Mouse (Mus musculus) neural tube, embryonic 13.5 days (tissue): Measurements from ENCODE around the gene Abhd17a. TPM values are rescaled to one million over a fixed set of nuclear protein-coding genes. Genes with fewer than 3 reads are reported as not detected.

Experiments
- ATAC-seq: fragments of 200-750 bp; cut with Nextera tagmentation; 2 replicates; pipeline ENCODE4 v1.8.0; 2017; ENCODE audit warnings: low read depth, mild to moderate bottlenecking, moderate TSS enrichment, moderate library complexity
- H3K27ac ChIP-seq: fragments of 300-500 bp; sonication (generic); replicated peaks from 2 replicates; pipeline ENCODE4 v1.5.1; 2015; ENCODE audit warnings: moderate library complexity, mild to moderate bottlenecking, inconsistent platforms
- H3K27me3 ChIP-seq: fragments of 300-500 bp; sonication (generic); 2 replicates; pipeline ENCODE4 v1.6.1; 2015; ENCODE audit warnings: mild to moderate bottlenecking, inconsistent platforms
- H3K36me3 ChIP-seq: fragments of 300-500 bp; sonication (generic); 2 replicates; pipeline ENCODE4 v1.6.1; 2015; ENCODE audit warnings: mild to moderate bottlenecking, inconsistent platforms
- H3K4me1 ChIP-seq: fragments of 300-500 bp; sonication (generic); replicated peaks from 2 replicates; pipeline ENCODE4 v1.6.1; 2015; ENCODE audit warnings: inconsistent platforms
- H3K4me2 ChIP-seq: fragments of 300-500 bp; sonication (generic); 2 replicates; pipeline ENCODE4 v1.6.1; 2015; ENCODE audit warnings: inconsistent platforms, mild to moderate bottlenecking, moderate library complexity
- H3K4me3 ChIP-seq: fragments of 300-500 bp; sonication (generic); 2 replicates; pipeline ENCODE4 v1.5.1; 2015; ENCODE audit warnings: mild to moderate bottlenecking, inconsistent platforms
- H3K9ac ChIP-seq: fragments of 300-500 bp; sonication (generic); 2 replicates; pipeline ENCODE4 v1.6.1; 2015; ENCODE audit warnings: moderate library complexity, mild to moderate bottlenecking, inconsistent platforms
- H3K9me3 ChIP-seq: fragments of 300-500 bp; sonication (generic); 2 replicates; pipeline ENCODE4 v1.6.1; 2016; ENCODE audit warnings: inconsistent platforms
- WGBS: fragments of 180-500 bp; shearing (Covaris S2); methylation state at CpG from one replicate; pipeline ENCODE4 v1.1.7; 2015; 5-methylcytosine and 5-hydroxymethylcytosine counted together
- polyA plus RNA-seq: library from polyadenylated mRNA; unstranded; fragments of >200 nt; fragmentation: Nextera tagmentation; extraction: Ambion mirVana; gene quantifications from 2 replicates; pipeline ENCODE4 v1.2.1, GENCODE M21; 2015

Abhd17a gene
- polyA plus RNA-seq, 1 experiment from 2014 or later = 123 TPM

DNA sequence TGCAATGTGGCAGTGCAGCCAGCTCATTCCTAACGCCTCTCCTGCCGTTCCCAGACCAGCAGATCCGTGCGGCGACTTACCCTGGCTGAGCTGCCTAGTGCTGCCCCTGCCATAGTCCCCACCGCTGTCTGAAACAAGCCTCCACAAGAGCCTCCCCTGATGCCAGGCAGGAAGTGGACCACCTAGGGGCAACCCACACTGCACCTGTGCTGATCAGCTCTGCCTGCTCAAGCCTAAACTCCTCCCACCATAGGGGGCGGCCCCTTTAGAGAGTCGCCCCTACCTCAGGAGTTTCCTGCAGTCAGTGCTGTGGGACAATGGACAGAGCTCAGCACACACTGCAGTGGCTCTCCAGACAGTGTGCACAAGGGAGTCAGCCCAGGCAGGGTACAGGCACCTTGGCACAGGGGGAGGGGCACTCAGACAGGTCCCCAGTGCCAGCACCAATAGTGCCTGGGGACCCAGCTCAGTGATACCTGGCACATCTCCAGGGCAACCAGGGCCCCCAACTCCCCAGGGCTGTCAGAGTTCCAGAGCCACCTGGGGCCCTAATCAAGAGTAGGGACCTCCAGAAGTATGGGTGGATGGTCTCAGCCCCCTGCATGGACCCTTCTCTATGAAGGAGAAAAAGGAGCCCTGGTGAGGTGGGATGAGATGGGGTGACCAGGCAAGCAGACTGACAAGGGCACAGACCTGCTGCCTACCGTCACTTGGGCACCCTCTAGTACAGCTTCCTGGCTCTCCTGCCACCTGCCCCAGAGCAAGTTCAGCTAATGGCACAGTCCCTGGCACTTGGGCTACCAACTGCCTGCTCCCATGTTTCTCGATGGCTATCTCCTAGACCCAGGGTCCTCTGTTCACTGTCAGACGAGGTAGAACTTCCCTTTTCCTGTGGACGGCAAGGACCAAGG, 5.2 kb downstream of the Abhd17a start:
- Histone ChIP-seq H3K4me1 (peaks cover 45% of the 10 kb centered on the region), H3K27ac (no peak overlapping the region), H3K9ac (0 out of 2 replicates have a peak overlapping the region, but pooled peaks have one; percentile 17), H3K4me3 (no peak overlapping the region), H3K4me2 (peak overlapping the region; percentile 11), H3K27me3 (no peaks in the 10 kb centered on the region), H3K36me3 (peaks cover 47% of the 10 kb centered on the region), H3K9me3 (no peaks in the 10 kb centered on the region)
- no peak for ATAC-seq
- WGBS = 77% methylated on average over 12 of the region's 12 CpGs

DNA sequence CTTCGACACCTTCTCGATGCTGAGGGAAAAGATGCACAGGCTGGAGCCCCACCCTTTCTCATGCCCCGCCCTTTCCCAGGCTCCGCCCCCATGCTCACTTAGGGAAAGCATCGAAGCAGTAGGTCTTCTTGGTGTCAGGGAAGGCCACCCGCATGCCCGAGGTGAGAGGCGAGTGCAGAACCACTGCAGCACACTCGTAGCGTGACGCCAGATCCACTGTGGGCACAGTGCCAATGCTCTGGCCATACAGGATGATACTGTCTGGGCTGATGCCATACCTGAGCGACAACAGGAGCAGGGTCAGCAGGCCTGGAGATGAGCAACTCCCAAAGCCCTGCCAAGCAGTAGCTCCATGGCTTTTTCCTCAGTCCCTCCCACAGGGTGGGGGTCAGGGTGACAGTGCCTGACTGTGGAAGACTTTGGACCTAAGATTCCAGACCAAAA, 6.1 kb downstream of the Abhd17a start:
- no peak overlapping the region for H3K9ac ChIP-seq
- no peaks in the 10 kb centered on the region for H3K9me3 ChIP-seq
- no peak overlapping the region for H3K4me3 ChIP-seq
- 62% methylated on average over 12 of the region's 12 CpGs for WGBS
- no peaks in the 10 kb centered on the region for H3K27me3 ChIP-seq
- H3K27ac ChIP-seq = no peak overlapping the region
- no peak overlapping the region for H3K4me2 ChIP-seq
- peaks cover 47% of the 10 kb centered on the region for H3K36me3 ChIP-seq
- ATAC-seq = no peak
- H3K4me1 ChIP-seq = peaks cover 40% of the 10 kb centered on the region

DNA sequence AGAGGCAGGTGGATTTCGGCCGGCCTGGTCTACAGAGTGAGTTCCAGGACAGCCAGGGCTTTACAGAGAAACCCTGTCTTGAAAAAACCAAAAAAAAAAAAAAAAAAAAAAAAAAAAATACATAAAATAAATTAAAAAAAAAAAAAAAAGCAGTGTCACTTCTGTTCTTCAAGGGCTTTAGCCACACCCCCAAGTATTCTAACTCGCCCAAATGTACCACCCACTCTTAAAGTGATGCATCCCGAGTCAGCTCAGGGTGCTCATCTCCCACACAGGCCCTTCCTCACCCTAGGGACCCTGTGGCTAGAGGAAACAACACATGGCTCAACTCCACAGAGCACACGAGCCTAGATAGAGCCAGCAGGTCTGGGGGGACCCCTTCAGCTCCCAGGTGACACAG, 7.1 kb downstream of the Abhd17a start:
- Histone ChIP-seq H3K4me3 (no peak overlapping the region), H3K27me3 (no peaks in the 10 kb centered on the region), H3K4me2 (no peak overlapping the region), H3K9ac (no peak overlapping the region), H3K9me3 (no peaks in the 10 kb centered on the region), H3K4me1 (peaks cover 40% of the 10 kb centered on the region), H3K27ac (no peak overlapping the region), H3K36me3 (peaks cover 47% of the 10 kb centered on the region)
- 77% methylated on average over 5 of the region's 5 CpGs for WGBS
- ATAC-seq = no peak

DNA sequence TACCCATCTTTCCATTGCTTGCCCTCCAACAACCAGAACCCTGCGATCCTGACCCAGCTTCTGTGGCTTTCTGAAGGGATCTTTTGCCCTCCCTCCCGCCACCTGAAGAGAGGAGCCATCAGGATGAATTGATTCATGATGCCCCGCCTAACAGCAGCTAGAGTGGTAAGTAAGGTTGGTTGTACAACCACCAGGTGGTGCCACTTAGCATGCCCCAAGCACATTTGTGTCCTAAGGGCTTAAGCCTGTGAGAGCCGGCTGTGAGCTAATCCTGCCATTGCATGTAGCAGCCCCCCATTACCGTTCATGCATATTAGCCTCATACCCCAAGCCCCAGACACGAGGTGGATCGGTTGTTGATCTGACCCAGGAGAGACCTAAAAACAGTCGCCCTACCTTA, 11.2 kb downstream of the Abhd17a start:
- H3K9ac ChIP-seq = 0 out of 2 replicates have a peak overlapping the region, but pooled peaks have one; percentile 89
- ATAC-seq = no peak
- H3K4me3 ChIP-seq = peak overlapping the region; percentile 63
- H3K4me1 ChIP-seq = peaks cover 43% of the 10 kb centered on the region
- peak overlapping the region; percentile 87 for H3K27ac ChIP-seq
- WGBS = 7% methylated on average over 8 of the region's 8 CpGs
- peak overlapping the region; percentile 91 for H3K4me2 ChIP-seq
- no peaks in the 10 kb centered on the region for H3K27me3 ChIP-seq
- peaks cover 19% of the 10 kb centered on the region for H3K36me3 ChIP-seq
- H3K9me3 ChIP-seq = no peaks in the 10 kb centered on the region

DNA sequence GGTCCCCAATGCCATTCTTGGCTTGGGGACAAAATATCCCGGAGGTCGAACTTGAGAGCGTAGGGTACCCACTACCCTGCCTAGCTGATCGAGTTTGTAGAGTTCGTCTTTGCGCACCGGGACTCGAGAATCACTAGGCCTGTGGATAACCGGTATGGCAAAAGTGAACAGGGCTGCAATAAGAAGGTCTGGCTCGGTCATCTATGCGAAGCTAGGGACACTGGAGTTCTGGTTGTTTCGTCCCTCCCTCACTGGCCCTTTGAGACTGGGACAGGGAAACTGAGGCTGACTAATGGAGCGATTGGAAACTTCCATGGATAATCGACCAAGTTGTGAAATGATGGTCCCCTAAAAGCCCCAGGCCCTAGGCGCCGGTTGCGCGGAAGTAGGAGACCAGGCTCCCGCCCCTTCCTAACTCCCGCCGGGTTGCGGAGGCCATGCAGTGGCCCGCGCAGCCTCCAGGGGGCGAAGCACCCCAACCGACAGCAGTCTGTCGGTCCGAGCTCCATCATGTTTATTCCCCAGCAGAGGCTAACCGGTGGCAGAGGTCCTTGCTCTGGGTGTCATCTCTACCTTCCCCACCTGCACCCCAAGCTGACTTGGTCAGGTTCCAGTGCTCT, 11.9 kb downstream of the Abhd17a start:
- peak; percentile 11; the same call in 1 of the 2 replicates for ATAC-seq
- no peaks in the 10 kb centered on the region for H3K27me3 ChIP-seq
- peaks cover 12% of the 10 kb centered on the region for H3K36me3 ChIP-seq
- H3K9me3 ChIP-seq = no peaks in the 10 kb centered on the region
- H3K9ac ChIP-seq = peak overlapping the region; percentile 89
- peak overlapping the region; percentile 91 for H3K4me2 ChIP-seq
- 0% methylated on average over 29 of the region's 29 CpGs for WGBS
- peaks cover 50% of the 10 kb centered on the region for H3K4me1 ChIP-seq
- peak overlapping the region; percentile 87 for H3K27ac ChIP-seq
- H3K4me3 ChIP-seq = peak overlapping the region; percentile 63

DNA sequence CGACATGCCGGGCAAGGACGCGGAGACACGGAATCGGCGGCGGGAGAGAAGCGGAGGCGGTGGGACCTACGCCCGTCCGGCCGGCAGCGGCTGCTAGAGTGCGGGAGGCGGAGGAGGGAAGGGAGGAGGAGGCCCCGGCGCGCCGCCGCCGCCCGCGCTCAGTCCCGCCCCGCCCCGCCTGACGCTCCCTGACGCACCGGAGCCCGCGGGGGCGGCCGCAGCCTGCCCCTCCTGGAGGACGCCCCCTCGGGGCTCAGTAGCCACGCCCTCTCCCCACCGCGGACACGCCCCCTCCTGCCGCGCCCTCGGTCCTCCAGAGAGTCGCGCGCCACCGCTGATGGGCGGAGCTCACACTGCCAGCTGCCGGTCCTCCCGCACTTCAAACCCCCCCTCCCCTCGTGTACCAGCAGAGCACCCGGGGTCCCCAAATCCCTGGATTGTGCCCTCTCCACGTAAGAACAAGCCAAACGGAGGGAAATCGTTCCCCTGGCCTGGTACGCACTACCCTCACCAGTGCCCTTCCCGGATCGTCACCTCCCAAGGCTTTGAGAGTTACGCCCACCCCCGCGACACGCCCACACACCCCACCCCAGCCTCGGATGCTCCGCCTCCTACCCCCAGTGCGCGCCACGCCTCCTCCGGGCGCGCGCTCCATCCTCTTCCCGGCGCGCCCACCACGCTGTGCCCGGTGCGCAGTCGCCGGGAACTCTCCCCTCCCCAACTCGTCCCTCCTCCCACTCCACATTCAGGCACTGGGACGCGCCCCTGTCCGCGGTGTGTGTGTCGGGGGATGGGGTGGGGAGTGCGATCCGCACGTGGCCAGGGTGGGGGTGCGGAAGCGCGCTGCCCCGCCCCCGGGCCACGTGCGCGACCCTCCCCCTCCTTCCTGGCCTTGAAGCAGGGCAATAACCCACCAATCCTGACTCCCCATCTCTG, 12.7 kb downstream of the Abhd17a start, which contains the start of gene Klf16:
Klf16 (minus strand) TSS at position 127 of the 936 bp plus-strand sequence.
- peak; percentile 81 for ATAC-seq
- 1% methylated on average over 83 of the region's 97 CpGs for WGBS
- peaks cover 57% of the 10 kb centered on the region for H3K4me1 ChIP-seq

DNA sequence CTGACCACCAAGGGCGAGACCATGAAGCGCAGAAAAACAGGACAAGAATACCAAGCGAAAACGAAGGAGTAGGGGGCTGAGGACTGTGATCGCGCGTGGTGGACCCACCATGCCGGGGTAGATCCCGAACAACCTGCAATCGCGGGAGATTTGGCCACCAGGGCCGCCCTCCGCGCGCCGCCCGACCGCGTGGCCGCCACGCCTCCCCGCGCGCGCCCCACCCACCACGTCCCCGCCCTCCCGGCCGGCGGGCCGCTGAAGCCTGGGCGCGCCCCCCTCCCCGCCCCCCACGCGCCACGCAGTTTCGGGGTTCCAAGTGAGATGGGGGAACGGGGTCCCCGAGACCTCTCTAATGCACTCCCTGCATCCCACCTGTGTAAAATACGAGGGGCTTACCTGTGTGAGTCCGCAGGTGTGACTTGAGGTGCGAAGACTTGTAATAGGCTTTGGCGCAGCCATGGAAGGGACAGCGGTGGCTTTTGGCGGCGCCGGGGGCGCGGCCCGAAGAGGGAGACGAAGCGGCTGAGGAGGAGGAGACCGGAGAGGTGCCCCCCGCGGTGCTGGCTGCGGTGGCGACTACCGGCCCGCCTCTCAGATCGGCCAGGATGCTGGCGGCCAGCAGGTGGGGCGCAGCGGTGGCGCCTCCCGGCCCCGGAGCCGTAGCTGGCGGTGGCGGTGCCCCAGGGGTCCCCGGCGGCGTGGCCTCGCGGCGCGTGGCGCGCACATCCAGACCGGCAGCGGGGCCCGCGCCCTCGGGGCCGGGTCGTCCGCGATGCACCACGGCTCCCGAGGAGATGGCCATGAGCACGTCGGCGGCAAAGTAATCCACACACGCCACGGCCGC, 13.6 kb downstream of the Abhd17a start:
- Histone ChIP-seq H3K4me2 (peak overlapping the region; percentile 91), H3K4me3 (peak overlapping the region; percentile 63), H3K27ac (peak overlapping the region; percentile 87), H3K4me1 (peaks cover 65% of the 10 kb centered on the region), H3K9ac (peak overlapping the region; percentile 89), H3K27me3 (no peaks in the 10 kb centered on the region), H3K9me3 (no peaks in the 10 kb centered on the region), H3K36me3 (peaks cover 6% of the 10 kb centered on the region; the same call in 1 of the 2 replicates)
- ATAC-seq = peak; percentile 6
- 1% methylated on average over 91 of the region's 96 CpGs for WGBS

More for the DNA sequence above, 12.7 kb downstream of the Abhd17a start, which contains the start of gene Klf16:
- peak within 1 kb of the TSS; percentile 63 for H3K4me3 ChIP-seq
- H3K4me2 ChIP-seq = peak within 1 kb of the TSS; percentile 91
- H3K9ac ChIP-seq = peak within 1 kb of the TSS; percentile 89
- no peaks in the 10 kb centered on the region for H3K27me3 ChIP-seq
- H3K27ac ChIP-seq = peak within 1 kb of the TSS; percentile 87
- peaks cover 10% of the 10 kb centered on the region; the same call in 1 of the 2 replicates for H3K36me3 ChIP-seq
- no peaks in the 10 kb centered on the region for H3K9me3 ChIP-seq

DNA sequence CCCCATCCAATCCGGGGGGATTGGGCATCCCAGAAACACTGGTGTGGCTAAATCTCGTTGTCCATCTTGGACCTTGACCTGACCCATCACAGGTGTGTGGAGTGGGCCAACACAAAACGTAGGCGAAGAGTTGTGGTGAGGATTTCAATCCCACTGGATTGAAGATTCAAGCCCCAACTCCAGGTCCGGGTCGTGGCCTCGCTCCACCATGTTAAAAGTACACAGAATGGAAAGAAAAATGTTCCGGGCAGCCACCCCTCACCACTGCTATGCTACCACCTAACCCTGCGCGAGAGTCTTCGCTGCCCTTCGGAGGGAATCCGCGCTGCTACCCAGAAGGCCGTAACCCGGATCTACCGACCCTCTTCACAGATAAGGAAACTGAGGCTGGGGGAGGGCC, 14.2 kb downstream of the Abhd17a start:
- no peaks in the 10 kb centered on the region for H3K36me3 ChIP-seq
- WGBS = 15% methylated on average over 17 of the region's 17 CpGs
- H3K4me3 ChIP-seq = peak overlapping the region; percentile 63
- H3K27me3 ChIP-seq = no peaks in the 10 kb centered on the region
- no peak overlapping the region for H3K27ac ChIP-seq
- no peaks in the 10 kb centered on the region for H3K9me3 ChIP-seq
- ATAC-seq = no peak
- H3K4me2 ChIP-seq = peak overlapping the region; percentile 91
- H3K4me1 ChIP-seq = peaks cover 72% of the 10 kb centered on the region
- peak overlapping the region; percentile 89 for H3K9ac ChIP-seq

DNA sequence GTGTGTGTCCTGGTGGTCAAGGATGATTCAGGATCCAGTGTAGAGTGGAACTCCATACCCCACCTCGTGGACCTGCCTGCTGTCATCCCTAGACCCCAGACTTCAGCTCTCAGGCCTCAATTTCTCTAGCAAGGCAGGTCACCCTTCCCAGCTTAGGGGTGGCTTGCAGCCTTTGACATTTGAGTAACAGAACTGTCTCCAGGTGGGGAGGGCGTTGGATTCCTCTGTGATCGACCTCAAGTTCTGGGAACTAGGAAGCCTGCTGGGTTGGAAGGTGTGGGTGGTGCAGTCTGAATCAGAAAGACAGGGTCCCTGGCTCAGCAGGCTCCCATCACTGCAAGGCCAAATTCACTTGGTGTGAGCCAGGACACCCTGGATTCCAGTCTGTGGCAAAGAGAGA, 15.2 kb downstream of the Abhd17a start:
- H3K9me3 ChIP-seq = no peaks in the 10 kb centered on the region
- peak overlapping the region; percentile 39; the same call in 1 of the 2 replicates for H3K9ac ChIP-seq
- 0 out of 2 replicates have a peak overlapping the region, but pooled peaks have one; percentile 63 for H3K4me3 ChIP-seq
- ATAC-seq = no peak
- peak overlapping the region; percentile 91 for H3K4me2 ChIP-seq
- 79% methylated on average over 3 of the region's 3 CpGs for WGBS
- no peak overlapping the region for H3K27ac ChIP-seq
- H3K4me1 ChIP-seq = peaks cover 82% of the 10 kb centered on the region
- no peaks in the 10 kb centered on the region for H3K27me3 ChIP-seq
- H3K36me3 ChIP-seq = no peaks in the 10 kb centered on the region

DNA sequence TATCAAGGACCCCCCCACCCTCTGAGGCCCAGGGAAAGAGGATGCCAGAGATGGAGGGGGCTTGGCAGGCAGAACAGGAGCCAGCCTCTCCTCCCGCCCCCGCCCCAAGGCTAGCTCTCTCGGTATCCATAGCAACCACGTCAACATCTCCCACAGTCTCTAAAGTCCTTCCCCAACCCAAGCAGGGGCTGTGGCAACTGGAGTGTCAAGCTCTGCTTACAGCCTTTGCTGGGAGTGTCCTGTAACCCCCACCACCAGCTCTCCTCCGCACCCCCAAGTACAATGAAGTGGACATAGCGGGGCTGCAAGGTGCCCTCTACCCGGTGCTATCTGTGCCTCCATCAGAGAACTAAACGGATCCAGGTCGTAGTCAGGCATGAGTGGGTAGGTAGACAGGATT, 16.2 kb downstream of the Abhd17a start:
- no peak for ATAC-seq
- H3K27ac ChIP-seq = no peak overlapping the region

More for the DNA sequence above, 16.2 kb downstream of the Abhd17a start:
- peak overlapping the region; percentile 45 for H3K9ac ChIP-seq
- H3K4me3 ChIP-seq = no peak overlapping the region
- 0 out of 2 replicates have a peak overlapping the region, but pooled peaks have one; percentile 14 for H3K4me2 ChIP-seq
- 58% methylated on average over 9 of the region's 9 CpGs for WGBS
- H3K9me3 ChIP-seq = no peaks in the 10 kb centered on the region
- no peaks in the 10 kb centered on the region for H3K36me3 ChIP-seq
- H3K4me1 ChIP-seq = peaks cover 87% of the 10 kb centered on the region
- H3K27me3 ChIP-seq = no peaks in the 10 kb centered on the region
